Mouse (Mus musculus) mouse trophoblast stem cell (cell line): ENCODE results near the gene Rps2.

Experiments used
- in situ Hi-C, 2 experiments: fragments of 300-500 bp; cut with MseI, MboI; formaldehyde crosslinking; loops; 2 replicates in 1 of 2; 3 replicates in 1 of 2; pipeline ENCODE4 v1.15.1; 2025

Gene Rps2

DNA sequence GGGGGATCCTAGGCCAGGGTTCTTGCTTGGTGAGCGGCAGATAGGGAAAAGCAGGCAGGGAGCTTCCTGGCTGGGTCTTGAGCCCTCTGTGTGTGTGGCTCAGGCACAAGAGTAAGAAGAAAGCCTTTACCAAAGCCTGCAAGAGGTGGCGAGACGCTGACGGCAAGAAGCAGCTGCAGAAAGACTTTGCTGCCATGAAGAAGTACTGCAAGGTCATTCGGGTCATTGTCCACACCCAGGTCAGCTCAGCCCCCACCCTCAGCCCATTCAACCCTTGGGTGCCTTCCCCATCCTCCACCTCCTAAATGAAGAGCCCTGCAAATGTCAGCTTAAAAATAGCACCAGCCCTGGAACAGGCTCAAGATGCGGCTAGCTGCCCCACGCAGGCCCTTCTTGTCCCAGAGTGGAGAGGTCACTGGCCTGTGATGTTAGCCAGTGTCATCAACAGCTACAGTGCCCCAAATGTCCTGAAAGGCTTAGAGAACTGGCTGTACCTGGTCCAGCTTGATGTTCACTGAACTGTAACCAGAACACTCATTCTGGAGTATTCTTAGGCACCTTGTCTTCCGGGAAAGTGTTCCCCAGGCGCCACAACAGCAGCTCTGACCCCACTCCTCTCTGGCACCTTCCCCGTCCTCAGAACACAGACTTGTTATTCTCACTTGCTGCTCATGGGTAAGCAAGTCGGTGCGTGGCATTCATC, 14.5 kb downstream of the Rps2 start:
- in situ Hi-C loops = no loop called here

DNA sequence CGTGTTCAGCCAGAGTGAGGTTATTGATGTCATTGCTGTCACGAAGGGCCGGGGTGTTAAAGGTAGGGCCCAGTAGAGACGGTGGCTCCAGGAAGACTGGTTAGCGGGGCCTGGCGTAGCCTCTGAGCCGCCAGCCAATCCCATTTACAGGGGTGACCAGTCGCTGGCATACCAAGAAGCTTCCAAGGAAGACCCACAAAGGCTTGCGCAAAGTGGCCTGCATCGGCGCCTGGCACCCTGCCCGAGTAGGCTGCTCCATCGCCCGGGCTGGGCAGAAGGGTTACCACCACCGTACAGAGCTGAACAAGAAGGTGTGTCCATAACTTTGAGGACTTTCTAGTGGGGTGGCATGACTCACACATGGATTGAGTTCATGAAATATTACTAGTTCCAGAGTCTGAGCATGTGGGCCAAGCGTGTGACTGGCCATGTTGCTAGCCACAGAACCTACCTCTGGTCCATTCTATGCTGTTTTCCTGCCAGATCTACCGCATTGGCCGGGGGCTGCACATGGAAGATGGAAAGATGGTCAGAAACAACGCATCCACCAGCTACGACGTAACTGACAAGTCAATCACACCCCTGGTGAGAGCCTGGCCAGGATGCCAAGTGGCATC, 15.6 kb downstream of the Rps2 start:
- in situ Hi-C loops = no loop called here

DNA sequence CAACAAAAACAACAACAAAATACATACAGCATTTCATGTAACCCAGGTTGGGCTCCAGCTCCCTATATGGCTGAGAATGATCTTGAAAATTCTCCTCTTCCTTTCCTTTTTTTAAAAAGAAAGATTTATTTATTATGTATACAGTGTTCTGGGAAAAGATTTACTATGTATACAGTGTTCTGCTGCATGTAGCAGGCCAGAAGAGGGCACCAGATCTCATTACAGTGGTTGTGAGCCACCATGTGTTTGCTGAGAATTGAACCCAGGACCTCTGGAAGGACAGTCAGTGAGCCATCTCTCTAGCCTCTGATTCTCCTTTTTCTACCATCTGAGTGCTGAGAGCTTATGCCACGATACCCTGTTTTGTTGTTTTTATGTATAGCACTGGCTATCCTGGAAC, 16.6 kb downstream of the Rps2 start:
- in situ Hi-C loops = no loop called here

DNA sequence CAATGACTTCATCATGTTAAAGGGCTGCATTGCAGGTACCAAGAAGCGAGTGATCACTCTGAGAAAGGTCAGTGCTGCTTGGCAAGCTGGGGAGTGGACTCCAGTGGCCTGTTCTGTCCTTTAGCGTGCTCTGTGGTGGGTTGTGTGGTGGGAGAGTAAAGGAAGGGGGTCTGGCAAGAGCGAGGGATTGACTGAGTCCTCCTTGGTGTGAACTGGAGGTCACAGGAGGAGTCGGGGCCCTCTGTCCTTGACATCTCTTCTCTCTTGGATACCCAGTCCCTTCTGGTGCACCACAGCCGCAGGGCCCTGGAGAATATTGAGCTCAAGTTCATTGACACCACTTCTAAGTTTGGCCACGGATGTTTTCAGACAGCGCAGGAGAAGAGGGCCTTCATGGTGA, 17.5 kb downstream of the Rps2 start:
- in situ Hi-C loops = no loop called here

DNA sequence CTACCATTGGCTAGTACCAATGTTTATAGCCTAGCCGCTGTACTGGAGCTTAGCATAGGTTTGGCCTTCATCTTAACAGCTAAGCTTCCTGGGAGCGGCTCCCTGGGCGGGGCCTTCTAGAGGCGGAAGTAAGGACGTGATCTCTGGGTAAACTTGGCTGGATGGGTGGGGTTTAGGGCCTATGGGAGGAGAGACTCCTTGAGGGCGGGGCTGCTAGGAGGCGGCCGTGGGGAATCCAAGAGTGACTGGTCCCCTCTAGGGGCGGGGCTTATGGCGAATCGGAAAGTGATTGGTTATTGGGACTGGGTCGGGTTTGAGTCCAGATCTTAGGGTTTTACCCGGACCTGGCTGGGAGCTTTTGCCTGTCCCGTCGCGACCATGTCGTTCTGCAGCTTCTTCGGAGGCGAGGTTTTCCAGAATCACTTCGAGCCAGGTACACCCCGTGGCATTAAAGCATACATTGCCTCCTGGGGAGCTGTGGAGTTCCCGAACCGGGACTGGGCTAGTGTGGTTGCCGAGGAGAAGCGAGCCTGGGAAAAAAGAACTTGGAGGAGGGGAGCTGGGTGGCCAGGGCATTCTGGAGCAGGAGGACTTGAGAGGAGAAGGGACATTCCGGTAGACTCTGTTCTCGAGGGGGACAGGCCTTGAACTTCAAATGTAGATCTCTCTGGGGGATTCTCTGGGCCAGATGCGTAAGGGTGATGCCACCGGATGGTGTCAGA, 18.6 kb downstream of the Rps2 start, which contains the start of gene Msrb1:
TSS of gene Msrb1 (plus strand) at position 313 of the 722 bp plus-strand sequence.
- in situ Hi-C loops = no loop called here

DNA sequence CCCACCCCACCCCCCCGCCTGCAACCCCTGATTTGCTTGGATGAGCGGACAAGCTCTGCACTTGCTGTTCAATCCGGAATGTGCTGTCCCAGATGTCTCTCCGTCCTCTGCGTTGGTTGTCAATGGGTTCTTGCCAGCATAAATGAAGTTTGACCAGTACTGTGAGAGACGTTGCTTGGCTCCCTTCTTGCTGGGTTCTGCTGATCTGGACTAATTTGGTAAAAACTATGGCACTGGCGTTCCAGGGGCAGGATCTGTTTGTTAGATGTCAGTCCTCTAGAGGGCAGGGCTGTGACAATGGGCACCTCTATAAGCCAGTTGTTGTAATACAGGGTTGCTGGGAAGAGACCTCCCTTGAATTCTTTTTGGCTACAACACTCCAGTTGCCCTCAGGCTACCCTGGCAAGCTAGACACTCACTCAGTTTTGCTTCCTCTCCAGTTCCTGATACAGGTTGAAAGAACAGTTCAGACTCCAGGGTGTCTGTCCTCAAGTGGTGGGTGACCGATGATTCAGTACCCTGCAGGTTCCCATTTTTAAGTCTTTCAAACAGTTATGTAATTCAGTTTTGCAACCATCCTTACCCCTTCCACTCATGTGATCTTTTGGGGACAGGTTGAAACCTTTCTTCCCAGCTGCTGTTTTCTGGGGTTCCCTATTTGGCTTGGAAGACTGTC, 19.4 kb downstream of the Rps2 start:
- in situ Hi-C loops = no loop called here

DNA sequence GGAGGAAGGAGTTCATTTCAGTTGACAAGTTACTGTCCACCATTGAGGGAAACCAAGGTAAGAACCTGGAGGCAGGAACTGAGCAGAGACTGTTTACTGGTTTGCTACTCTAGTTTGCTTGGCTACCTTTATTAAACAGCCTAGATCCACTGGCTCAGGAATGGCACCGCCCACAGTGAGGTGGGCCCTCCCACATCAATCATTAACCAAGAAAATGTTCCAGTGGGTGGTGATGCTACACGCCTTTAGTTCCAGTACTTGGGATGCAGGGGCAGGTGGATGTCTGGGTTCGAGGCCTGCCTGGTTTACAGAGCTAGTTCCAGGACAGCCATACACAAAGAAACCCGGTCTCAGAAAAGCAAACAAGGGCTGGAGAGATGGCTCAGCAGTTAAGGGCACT, 20.3 kb downstream of the Rps2 start:
- in situ Hi-C loops = no loop called here

DNA sequence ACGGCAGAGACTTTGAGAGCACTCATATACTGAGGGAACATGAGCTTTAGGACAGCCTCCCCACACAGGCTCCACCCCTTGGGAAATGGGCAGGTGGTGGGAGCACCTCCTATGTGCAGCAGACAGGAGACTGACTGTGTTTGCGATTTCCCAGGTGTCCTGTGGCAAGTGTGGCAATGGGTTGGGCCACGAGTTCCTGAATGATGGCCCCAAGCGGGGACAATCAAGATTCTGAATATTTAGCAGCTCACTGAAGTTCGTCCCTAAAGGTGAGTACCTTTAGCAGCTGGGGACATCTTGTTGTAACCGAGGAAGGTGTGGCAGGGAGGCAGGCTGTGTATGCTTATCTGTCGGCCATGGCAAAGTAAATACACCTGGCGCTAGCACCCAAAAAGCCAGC, 22.0 kb downstream of the Rps2 start:
- in situ Hi-C loops = no loop called here

DNA sequence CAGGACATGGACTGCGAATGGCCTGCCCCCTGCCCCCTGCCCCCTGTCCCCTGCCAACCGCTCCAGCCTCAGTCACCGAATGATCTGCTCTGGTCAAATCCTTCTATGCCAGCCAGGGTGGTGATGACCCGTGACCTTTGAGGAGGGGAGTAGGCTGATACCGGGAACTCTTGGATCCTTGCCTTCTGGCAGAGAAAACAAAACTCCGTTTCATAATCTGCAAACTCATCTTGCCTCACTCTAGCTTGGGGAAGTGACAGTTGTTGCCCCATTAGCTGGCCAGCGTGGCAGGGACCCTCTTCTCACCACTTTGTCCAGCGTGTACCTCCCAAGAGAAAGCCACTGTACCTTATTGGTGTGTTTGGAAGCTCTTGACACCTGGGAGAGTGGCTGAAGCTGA, 24.4 kb downstream of the Rps2 start:
- in situ Hi-C loops = no loop called here

DNA sequence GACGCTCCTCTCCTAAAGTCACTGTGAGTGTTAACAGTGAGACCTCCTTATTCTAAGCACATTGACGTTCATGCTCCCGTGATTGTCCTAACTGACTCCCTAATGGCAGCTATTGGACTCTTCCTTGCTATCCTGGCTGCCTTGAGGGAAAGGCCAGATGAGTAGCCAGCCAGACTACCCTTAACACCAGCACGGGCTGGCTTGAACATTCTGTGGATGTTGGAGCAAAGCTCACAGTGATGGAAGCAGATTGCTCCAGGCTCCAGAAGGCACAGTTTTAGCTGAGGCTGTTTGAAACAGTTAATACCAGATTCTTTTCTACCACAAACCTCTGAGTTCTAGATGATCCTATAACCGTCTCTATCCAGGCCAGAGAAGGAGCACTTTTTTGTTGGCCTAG, 26.0 kb downstream of the Rps2 start:
- in situ Hi-C loops = no loop called here

DNA sequence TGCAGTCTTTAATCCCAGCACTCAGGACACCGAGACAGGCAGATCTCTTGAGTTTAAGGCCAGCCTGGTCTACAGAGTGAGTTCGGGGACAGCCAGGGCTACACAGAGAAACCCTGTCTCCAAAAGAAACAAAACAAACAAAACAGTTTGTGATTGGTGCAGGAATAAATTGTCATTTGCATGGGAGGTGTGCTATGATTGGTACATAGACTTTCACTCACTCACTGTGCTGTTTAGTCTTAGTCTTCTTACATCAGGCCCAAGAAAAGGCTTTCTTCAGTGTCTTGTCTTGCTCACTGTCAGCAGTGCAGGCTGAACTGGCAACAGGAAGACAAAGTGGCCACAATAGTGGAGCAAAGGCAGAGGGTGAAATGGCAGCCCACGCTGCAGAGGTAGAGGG, 26.5 kb downstream of the Rps2 start:
- in situ Hi-C loops = no loop called here

DNA sequence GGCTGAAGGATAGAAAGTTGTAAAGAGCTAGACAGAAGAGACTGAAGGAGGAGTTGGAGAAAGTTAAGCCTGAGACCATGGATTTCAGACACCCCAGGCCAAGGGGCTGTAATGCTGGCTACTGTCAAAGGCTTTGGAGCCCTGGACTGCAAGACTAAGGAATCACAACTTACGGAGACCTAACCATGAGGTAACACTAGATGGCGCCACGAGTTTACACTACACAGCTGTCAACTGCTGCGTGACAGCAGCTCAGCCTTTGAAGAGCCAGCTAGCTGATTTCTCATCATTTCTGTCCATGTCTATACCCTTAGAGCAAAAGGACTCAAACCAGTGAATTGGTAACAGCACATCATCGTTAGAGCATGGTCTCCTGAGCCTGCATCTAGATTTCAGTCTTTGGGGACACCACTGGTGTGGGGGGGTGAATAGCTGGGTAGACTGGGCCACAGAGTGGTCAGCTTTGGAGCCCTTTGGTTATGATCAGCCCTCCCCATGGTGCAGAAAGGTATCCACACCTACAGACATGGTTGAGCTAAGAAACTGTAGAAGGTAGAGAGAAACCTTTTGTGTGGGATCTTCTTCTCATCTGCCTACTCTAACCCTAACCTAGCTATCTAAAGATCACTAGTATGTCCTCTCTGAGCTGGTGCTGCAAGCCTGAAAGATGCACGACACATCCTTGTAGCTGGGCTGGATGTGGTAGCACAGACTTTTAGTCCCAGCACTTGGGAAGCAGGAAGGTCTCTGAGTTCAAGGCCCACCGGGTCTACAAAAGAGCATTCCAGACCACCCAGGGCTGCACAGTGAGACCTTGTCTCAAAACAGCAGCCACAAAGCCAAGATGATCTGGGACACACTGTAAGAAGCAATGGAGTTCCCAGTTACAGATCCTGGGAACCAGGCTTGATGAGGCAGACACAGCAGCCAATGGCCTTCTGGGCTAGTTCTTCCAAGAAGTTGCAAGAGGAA, 27.9 kb downstream of the Rps2 start:
- in situ Hi-C loops = loop anchor here (5.0 kb wide), 2 partner anchors 76 to 86 kb away; no protein-coding TSS in a partner anchor

DNA sequence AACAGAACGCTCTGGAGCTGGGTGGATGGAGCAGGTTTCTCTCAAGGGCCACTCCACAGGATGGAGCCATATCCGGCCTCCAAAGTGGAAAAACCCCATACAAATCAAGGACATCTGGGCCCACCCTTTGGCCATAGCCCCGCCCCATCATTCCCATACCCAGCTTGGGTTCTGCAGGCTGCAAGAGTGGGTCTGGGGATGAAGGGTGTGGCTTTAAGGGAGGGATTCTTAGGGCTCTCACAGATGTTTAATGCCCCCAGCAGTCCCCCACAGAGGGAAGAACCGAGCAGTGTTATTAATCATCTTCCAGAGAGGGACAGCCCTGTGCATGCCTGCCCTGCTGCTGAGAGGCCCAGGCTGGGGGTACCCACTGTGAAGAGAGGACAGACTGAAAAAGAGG, 29.1 kb downstream of the Rps2 start:
- in situ Hi-C loops = loop anchor here (5.0 kb wide), 2 partner anchors 75 to 85 kb away; no protein-coding TSS in a partner anchor

DNA sequence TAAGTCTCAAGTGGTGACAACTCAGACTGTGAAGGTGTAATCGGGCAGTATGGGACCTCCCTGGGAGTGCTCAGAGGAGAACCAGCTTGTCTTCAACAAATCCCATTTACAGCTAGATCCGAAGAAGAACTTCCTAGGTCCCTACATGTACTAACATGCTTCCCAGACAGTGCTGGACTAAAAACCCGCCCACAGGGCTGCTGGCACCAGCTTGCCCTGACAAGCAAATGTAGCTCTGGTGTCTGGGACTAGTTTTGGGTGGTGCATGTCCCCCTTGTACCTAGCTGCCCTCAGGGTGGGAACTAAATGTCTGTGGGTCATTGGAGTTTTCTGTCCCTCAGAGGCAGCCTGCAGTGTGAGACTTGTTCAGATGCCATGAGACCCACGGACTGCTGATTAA, 33.6 kb downstream of the Rps2 start:
- in situ Hi-C loops = no loop called here

DNA sequence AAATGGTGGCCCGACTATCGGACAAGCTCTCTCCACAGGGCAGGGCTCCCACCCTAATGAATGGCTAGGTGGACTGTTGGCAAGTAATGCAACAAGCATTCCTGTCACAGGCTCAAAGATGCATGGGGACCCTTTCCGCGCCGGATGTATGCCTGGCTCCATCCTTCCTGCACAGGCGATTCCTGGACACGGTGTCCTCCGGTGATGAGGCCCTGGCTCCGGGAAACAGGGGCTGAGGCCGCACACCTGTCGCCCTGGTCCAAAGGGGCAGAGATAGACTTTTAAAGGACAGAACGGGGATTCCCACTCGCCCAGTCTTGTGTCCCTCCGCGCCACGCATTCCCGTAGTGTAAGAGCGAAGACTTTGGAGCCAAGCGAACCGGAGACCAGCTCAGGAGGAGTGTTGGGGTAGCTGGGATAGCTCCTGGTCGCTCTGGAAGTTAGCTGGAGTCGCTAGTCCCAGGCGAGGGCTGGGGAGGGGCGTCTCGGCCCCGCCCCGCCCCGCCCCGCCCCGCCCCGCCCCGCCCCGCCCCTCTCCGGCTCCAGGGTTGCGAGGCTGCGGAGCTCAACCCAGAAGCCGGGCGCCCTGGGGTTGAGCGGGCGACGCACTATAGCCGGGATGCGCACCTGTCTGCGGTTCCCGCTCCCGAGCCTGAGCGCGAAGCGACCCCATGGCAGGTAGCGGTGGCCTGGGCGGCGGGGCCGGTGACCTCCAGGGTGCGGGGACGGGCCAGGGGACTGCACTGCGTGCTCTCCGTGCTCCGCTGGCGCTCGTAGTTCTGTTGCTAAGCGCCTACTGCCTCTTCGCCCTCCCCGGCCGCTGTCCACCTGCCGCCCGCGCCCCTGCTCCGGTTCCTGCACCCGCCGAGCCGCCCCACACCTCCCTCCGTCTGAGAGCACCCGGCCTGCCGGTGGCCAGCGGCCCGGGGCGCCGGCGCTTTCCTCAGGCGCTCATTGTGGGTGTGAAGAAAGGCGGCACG, 34.8 kb downstream of the Rps2 start, which contains the start of gene Hs3st6:
TSS of gene Hs3st6 (plus strand) at position 574 of the 980 bp plus-strand sequence.
- in situ Hi-C loops = no loop called here

DNA sequence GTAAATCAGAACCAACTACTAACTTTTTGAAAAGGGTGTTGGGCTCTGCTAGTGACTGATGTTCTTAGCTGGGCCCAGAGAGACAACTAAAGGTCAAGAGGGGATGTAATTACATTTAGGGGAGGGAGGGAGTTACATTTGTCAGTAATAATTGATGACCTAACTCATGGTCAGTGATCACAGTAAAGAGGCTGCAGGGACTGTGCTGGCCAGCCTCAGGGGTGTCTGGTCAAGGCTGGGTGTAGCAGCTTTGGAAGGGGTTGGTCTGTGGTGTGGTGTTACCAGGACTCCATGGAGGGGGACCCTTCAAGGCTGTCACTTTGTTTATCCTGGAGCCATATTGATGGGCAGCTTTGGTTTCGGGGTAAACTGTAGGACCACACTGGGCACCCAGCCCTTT, 39.5 kb downstream of the Rps2 start:
- in situ Hi-C loops = no loop called here

DNA sequence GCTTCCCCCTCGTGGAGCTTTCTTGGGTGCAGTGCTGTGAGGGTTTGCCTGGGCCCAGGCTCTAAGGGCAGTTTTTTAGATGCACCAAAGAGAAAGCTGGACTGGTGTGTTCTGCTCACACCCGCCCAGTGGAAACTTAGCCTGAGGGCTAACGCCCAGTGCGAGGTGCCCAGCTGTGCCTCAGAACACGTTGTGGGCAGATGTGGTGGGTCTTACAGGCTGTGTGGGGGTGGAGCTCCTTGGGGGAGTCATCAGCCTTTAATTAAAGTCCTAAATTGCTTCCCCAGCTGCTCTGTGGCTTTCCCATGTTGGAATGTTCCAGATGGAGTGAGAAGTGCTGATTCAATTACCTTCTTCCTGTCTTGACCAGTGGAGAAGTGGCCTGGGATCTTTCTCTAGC, 43.2 kb downstream of the Rps2 start:
- in situ Hi-C loops = no loop called here

DNA sequence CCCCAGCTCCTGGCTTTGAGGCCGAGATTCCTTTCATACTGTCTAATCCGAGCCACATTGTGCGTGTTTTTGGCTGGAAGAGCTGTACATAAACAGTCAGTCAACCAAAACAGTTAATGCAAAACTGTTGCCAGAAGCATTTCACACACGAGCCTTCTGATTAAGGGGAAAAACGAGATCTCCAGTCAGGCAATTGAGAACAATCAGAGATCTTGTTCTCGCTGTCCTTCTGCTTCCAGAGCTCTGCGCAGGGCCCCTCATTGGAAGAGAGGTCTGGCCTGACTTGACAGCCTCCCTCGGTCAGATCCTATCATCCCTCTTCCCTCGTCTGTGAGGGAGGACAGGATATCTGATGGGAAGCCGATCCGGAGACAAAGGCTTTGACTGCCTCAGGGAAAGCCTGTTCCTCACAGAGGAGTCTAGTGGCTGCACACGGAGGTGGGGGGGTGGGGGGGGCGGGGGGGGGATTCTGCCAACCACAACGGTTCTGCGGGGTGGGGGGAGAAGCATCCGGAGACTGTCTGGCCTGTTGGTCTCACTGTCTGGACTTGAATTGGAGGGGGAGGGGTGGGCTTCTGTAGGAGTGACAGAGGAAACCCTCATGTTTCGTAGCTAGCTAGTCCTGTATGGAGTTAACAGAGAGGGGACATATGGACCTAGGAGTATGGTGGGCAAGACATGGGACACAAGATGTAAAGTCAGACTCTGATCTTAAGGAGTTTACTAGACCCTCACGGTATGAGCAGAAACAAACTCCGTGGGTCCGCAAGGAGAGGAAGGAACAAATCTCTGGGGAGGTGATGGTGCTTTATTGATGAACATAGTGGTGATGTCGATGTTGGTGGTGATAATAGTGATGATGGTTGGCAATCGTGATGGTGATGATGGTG, 47.3 kb downstream of the Rps2 start:
- in situ Hi-C loops = no loop called here
